Mouse (Mus musculus) cerebellum, adult 11 months (tissue): ENCODE data around the gene Cphx3.
"Not testable (repeated sequence)": the region's sequence is repeated elsewhere in the genome, so short reads cannot be mapped to it uniquely, and the experiment has no call there.

Experiments used
- DNase-seq: peaks from one replicate; pipeline ENCODE4 v3.0.0; 2022

Gene Cphx3

DNA sequence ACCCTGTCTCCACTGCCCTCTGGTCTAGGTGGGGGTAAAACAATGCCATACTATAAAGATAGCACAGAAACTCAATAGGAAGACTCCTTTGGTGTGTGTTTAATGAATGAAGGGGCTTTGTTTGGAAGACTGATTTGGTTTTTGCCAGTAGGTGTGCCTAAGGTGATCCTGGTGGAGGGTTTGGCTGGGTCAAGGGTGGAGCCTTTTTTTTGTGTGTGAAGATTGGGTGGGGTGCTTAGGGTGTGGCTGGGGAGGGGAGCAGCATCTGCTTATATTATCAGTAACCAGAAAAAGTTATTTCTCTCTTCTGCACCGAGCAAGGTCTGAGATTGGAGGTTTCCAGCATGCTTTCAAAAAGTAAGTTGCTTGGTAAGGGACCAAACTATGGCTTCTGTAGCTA lies at the start of gene Cphx3:
Gene Cphx3 (plus strand): TSS at position 301 of the 400 bp plus-strand sequence.
- DNase-seq, result not testable (repeated sequence)

- DNase-seq, result not testable (repeated sequence)
These were observed 47.7 kb upstream of the Cphx3 start for GRCm38 (mm10) chr14:26034364-26034763.

- not testable (repeated sequence) for DNase-seq
These were observed 46.7 kb upstream of the Cphx3 start for GRCm38 (mm10) chr14:26035439-26035838.

DNA sequence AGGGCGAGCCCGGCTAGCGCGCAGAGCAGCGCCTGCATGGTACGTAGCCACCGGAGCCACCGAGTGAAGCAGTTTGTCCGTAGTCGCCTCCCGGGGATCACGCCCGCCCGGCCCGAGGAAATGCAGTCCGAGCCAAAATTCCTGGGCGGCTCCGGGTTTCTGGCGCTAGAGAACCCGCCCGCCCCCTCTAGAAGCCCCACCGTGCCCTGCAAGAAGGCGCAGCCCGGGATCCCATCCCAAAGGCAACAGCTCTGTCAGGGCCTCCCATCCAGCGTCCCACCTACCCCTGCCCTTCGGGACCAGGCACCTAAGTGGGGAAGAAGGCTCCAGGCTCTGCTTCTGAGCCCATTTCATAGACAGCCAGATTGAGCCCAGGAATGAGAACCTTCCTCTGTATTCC lies 39.5 kb upstream of the Cphx3 start, which contains the start of gene Gm9780:
Gene Gm9780 (minus strand): TSS at position 101 of the 400 bp plus-strand sequence.
- not testable (repeated sequence) for DNase-seq

- DNase-seq, result not testable (repeated sequence)
These were observed 37.1 kb upstream of the Cphx3 start for GRCm38 (mm10) chr14:26045007-26045406.

- DNase-seq, result not testable (repeated sequence)
These were observed 35.1 kb upstream of the Cphx3 start for GRCm38 (mm10) chr14:26047026-26047425.

DNA sequence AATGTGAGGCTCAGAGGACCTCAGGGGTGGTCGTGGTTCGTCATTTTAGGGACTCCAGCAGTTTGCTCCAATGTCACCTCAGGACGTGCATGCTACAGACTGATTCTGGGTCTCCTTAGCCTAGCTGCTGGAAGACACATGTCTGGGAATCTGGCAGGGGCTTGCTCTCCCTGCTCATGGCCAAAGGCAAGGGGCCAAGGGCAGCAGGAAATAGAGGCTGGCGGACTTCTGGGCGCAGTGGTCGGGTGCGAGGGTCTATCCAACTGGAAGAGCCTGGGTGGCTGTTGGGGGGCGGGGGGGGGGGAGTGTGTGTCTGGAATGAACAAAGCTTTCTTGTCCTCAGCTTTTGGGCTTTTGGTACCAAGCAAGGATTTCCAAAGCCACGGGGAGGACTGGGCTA lies 33.3 kb upstream of the Cphx3 start:
- DNase-seq, result not testable (repeated sequence)

- not testable (repeated sequence) for DNase-seq
These were observed 23.9 kb upstream of the Cphx3 start for GRCm38 (mm10) chr14:26058184-26058583.

- not testable (repeated sequence) for DNase-seq
These were observed 22.7 kb upstream of the Cphx3 start for GRCm38 (mm10) chr14:26059362-26059761.

GRCm38 (mm10) chr14:26066574-26067324 lies 15.3 kb upstream of the Cphx3 start:
- not testable (repeated sequence) for DNase-seq

DNA sequence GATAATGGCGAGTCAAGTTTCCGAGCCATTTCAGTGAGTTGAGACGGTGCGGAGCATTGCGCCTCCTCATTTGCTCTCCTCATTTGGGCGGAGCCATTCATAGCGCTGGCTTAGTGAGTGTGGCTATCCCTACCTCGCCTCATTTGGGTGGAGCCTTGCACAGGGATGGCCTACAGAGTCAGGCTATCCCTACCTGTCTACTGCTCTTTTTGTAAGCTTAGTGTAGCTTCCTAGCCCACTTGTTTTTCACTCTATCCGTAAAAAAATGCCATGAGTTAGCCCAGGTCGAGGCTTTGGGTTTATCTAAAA lies 14.8 kb upstream of the Cphx3 start, which contains the start of gene Tmem254c:
Gene Tmem254c (minus strand): TSS at position 31 of the 309 bp plus-strand sequence.
- not testable (repeated sequence) for DNase-seq

DNA sequence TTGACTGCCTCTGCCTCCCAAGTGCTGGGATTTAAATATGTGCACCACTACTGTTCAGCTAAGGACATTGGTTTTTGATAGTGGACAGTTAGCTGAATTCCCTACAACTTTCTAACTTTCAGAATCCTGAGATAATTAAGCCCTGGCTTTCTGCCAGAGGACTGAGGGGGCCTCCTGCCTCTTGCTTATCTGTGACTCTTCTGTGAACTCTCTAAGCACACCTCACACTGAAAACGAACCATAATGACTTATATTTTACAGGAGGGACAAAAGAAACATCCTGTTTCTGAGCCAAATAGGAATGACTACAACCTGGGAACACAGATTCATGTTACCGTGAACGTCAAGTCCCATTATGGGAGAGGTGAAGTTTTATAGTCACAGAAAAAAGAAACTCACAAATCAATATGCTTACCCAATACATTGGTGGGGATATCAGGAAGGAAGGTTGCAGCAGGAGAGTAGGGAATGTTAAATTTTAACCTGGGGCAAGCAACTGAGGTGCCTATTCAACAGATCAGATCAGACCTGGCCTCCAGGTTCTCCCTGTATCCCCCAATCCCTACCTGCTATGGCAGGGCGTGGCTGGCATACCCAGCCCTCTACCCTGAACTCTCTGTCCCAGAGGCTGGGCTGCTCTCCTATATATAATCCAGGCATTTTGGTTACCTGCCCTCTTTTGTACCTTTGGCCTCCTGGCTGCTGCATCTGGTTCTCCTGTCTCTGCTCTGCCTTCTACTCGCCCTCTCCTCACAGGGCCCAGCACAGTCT lies 5.3 kb upstream of the Cphx3 start:
- not testable (repeated sequence) for DNase-seq

DNA sequence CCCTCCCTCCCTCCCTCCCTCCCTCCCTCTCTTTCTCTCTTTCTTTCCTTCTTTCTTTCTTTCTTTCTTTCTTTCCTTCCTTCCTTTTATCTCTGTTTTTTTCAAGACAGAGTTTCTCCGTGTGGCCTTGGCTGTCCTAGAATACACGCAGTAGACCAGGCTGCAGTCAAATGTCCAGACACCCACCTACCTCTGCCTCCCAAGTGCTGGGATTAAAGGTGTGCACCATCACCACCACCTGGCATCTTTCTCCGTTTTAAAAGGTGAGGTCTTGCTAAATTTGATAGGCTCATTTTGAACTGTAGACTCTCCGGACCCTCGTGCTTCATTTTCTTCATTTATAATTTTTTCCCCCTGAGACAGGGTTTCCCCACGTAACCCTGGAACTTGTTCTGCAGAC lies 881 bp upstream of the Cphx3 start, which contains the start of gene Cphx2:
Gene Cphx2 (plus strand): TSS at position 301 of the 400 bp plus-strand sequence.
- not testable (repeated sequence) for DNase-seq

DNA sequence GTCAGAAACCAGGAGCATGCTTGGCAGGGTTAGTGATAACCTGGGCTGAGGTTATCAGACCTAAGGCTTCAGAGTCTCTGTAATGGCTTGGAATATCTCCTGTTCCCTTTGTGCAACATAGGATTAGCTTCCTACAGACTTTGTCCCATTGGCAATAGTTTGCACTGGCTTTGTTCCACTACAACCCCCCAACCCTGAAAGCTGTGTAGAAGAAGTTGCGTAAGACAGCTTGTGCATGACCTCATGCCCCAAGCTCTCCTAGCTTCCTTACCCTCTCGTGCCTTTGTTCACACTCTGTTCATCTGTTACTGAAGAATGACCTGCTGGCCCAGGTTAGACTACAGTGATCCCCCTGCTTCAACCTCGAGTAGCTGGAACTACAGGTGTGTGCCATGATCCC lies 15.5 kb downstream of the Cphx3 start:
- DNase-seq, result not testable (repeated sequence)

DNA sequence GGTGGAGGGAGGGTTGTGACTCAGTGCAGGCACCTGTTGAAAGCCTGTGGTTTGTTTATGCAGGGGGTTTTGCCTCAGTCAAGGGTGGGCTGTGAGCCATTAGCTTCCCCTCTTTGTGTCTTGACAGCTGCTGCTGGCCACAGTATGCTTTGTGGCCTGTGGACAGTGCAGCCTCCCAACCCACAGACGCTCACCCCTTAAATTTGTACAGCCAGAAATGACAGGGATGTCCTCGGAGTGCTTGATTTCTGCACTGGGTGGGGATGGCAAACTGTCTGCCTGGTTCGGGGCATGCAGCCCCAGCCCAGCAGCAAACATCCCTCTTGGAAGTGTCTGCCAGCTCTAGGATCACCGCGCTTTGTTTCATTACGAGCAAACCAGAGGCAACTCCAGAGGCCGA lies 36.1 kb downstream of the Cphx3 start, which contains the start of gene Duxbl2:
Gene Duxbl2 (plus strand): TSS at position 200 of the 400 bp plus-strand sequence.
- DNase-seq, result not testable (repeated sequence)

DNA sequence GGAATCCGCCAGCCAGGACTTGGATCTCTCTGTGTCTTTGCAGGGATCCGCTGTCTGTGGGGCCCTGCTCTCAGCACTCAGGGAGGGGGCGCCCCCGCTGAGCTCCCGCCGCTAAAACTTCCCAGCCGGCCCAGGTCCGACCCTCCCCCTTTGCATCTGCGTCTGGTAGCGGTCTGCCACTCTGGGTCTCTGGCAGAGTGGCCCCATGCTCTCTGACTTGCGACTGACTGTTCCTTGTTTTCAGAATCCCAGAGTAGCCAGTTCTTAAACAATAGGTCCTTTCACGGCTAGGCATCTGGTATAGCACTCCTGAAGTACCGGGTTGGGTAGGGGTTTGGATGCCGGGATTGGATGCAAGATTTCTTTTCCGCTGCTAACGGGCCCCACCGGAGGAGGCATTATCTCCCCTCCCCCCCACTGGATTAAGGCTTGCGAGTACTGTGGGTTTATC lies 36.5 kb downstream of the Cphx3 start:
- not testable (repeated sequence) for DNase-seq

DNA sequence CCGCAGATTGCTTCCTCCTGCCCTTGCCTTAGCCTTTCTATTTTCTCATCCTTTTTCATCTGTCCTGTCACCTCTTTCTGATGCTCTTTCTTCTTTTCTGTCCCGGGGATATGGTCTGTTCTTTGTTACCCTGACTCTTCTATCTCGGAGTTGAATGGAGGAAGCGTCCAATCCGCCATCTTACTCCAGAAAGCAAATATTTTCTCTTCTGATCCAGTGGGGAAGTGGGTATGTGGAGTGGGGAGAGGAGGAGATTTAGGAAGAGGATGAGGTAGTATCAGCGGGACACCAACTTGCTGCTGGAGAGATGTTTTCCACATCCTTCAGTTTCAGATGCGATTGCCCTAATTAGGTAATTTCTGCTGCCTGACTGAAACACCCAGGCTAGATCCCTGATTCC lies 37.0 kb downstream of the Cphx3 start:
- DNase-seq, result not testable (repeated sequence)

DNA sequence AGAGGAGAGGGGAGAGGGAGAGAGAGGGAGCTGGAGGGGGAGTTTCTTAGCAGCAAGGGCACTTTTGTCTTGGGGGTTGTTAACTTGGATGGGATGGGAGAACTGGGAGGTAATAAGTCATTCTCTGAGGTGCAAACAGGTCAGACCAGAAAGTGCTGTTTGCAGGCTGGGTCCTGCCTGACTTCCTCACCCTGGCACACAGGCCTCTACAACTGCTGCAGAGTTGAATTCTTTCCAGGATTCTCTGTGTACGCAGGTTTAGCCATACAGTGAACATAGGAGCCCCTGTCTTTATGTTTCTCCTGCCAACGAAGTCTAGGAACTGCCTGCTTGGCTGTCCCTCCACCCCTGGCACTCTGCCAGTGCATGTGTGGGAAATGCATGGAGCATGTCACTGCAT lies 65.0 kb downstream of the Cphx3 start:
- not testable (repeated sequence) for DNase-seq

DNA sequence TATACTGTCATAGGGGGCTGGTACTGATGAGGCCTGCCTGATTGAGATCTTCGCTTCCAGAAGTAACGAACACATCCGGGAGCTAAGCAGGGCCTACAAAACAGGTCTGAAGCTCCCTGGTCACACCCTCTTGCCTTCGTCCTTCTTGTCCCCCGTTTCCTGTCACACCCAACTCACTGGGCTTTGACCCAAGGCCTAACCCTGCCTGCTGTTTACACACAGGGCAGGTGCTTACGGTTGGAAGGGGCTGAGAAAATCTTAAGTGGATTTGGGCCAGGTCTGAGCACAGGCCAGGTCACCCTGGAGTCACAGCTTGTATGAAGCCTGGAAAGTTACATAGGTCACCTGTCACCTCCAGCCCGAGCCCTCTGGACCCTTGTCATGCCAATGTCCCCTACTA lies 73.9 kb downstream of the Cphx3 start:
- not testable (repeated sequence) for DNase-seq

DNA sequence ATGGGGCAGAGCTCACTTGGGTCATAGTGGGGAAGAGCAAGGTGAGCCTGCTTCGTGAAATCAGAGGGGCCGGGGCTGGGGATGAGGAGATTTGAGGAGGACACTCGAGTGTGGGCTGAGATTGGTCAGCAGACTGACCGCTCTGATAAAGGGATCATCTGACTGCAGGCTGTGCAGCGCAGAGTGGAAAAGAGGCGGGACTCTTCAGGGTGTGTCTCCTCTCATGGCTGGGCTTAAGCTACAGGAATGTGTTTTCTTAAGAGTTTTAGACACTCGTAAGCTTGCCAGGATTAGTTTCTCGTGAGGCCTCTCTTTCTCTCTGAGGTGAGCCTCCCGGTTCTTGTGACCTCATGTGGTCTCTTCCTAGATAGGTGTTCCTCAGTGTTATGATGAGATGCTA lies 79.1 kb downstream of the Cphx3 start:
- DNase-seq, result not testable (repeated sequence)

- not testable (repeated sequence) for DNase-seq
These were observed 80.3 kb downstream of the Cphx3 start for GRCm38 (mm10) chr14:26162423-26162822.

- DNase-seq, result not testable (repeated sequence)
These were observed 83.2 kb downstream of the Cphx3 start for GRCm38 (mm10) chr14:26165266-26165665.

DNA sequence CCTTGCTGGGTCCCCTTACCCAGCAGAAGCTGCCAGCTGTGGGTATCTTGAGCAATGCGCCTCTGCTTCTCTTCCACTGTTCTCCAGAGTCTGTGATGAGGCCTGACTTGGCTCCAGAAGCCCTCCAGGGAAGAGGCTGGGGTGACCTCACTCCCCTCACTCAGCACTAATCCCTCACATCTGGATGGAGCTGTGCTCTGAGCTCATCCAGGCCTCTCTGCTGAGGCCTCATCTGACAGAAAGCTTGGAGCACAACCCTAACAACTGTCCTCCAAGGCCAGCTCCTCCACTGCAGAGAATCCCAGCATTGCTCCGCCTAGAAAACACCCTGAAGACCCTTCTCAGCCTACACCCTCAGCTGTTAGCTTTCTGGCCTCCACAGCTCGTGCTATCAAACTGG lies 91.9 kb downstream of the Cphx3 start:
- not testable (repeated sequence) for DNase-seq
